Mouse (Mus musculus) cerebellum, postnatal 4 days (tissue): ENCODE data around the gene Ccl6.

ENCODE experiments used
- DNase-seq, 2 experiments: peaks; one replicate each; pipeline ENCODE4 v3.0.0; 2022; ENCODE audit warnings: low spot score in 2 of 2, mixed read lengths in 1 of 2

Ccl6 gene

DNA sequence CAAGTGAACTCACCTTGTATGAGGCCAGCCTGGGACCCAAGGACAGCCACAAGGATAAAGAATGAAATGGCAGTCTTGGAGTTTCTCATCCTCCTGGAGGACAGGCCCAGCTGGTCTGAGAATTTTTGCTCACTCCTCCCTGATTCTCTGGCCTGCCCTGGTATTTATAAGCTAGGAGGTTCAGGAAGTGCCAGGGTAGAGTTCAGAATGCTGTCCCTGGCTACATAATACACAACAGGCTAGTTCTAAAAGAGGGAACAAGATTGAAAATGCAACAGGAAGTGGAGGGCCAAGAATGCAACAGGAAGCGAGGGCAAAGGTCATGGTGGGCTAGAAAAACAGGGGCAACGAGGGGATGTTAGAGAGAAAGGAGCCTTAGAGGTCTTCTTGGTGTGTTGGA lies at the start of gene Ccl6:
Ccl6 (minus strand) TSS at position 235 of the 400 bp plus-strand sequence.
- DNase-seq, result no peak

- DNase-seq, result no peak
Observed at GRCm38 (mm10) chr11:83641216-83641615, 48.3 kb upstream of the Ccl6 start.

DNA sequence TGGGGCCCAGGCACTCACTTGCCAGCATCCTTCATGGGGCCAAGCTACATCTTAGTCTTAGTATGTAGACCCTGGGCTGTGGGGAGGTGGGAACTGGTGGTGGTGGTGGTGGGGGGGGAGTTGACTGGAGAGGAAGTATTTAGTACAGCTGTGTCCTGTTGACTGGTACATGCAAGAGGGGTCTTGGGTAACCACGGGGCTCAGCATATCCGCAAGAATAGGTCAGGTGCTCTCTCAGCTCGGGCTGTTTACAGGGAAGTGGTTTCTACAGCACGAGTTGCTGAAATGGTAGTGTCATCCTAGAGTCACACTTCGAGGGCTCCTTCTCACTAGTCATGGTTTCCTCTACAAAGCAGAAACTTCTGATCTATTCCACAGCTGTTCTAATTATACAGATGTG lies 47.3 kb upstream of the Ccl6 start:
- no peak for DNase-seq

DNA sequence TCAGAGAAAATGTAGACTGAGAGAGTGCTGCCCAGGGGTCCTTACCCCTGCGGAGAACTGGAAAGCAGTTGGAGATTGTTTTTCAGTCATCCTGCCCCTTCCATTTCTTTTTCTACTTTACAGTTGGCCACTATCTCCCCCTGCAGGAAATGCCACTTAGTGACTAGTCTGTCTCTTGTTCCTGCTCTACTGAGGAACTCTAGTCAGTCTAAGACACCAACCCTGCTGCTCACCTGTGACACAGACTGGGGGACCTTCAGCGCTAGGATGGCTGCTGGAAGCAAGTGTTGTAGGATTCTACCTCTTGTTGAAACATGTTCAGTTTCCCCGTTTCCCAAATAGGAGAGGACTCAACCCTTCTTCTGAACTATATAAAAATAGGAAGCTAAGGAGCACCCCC lies 46.6 kb upstream of the Ccl6 start:
- no peak for DNase-seq

DNA sequence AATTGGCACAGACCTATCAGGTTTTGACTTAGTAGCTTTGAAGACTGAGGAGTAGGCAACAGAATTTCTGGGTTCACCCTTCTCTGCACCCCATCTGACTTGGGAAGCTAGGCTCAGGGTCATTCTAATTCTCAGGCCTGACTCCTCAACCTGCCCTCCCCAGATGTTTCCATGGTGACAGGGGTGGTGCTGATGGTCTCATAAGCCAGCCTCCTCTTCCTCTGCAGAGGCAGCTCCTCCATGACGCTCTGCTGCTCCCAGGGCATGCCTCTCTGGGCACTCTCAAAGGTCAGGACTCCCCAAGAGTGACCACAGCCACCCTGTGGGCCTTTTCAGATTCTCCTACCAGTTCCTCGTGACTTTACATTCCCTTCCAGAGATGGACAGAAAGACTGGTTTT lies 46.0 kb upstream of the Ccl6 start:
- no peak for DNase-seq

DNA sequence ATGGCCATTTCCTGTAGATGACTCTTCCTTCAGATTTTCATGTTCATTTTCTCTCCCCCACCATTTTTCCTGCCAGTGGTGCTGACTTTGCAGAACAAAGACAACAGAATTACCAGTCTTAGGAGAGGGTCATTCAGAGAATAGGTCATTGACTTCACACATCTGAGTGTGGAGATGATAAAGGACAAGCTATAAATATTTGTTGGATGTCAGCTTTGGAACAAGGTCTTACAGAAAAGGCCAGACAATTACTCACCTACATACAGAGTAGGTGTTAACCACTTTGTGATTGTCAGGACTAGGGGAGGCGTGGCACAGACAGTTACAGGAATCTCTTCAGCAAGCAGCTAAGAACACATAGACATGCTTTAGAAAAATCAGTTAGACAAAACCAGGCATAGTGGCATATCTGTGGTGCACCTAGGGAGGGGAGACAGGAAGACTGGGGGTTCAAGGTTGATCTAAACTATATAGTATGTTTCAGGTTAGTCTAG lies 43.9 kb upstream of the Ccl6 start:
- DNase-seq, result no peak

- DNase-seq, result no peak
Observed at GRCm38 (mm10) chr11:83634898-83635297, 42.0 kb upstream of the Ccl6 start.

DNA sequence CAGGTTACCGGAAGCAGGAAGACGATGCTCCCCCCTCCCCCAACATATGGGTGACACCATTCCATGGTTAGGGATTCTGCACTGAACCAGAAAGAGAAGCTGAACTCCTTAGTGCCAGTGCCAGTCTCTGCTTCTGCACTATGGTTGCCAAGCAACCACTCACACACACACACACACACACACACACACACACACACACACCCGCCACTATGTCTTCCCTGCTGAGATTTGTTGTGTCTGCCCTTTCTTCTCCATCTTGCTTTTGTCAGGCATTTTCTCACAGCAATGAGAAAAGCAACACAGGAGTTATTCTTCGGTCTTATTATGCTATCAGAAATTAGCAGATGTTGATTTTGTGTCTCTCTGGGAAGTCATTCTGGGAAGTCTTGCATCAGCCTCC lies 41.5 kb upstream of the Ccl6 start:
- DNase-seq, result peak in 1 of 2 experiments; percentile 12

- DNase-seq, result peak in 1 of 2 experiments; percentile 9
Observed at GRCm38 (mm10) chr11:83632744-83633143, 39.9 kb upstream of the Ccl6 start.

DNA sequence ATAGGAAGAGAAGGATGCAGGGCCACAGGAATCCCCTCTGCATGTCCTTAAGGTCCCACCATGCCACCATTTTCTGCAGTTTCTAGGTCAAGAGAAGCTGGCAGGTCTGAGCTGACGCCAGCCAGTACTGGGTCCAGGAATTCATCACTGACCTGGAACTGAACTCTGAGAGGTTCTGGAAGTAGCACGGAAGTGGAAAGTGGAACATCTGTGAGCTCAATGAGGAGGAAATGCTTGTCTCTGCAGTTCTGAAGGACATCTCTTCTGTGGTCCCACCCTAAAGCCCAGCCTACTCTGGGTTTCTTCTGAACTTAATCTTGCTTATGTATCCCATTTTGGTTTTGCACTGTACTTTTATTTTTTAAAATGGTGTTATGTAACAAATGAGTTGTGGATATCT lies 38.2 kb upstream of the Ccl6 start:
- no peak for DNase-seq

DNA sequence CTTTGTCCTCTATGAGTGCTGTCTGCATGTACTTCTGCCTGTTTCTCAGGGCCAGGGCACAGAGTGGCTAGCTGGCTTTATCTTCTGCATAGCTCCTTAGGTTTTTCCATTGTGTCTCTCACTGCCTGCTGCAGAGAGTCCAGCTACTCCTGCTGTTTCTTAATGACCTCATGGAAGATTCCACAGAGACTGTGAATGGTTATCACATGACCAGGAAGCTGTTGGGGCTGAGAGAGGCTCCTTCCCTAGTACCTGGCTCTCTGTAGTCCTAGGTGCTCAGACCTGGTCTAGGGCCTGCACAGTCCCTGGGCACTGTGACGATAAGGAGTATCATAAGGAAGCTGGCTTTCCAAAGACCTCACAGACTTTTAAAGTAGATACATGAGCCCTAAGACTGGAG lies 37.7 kb upstream of the Ccl6 start:
- DNase-seq, result no peak

DNA sequence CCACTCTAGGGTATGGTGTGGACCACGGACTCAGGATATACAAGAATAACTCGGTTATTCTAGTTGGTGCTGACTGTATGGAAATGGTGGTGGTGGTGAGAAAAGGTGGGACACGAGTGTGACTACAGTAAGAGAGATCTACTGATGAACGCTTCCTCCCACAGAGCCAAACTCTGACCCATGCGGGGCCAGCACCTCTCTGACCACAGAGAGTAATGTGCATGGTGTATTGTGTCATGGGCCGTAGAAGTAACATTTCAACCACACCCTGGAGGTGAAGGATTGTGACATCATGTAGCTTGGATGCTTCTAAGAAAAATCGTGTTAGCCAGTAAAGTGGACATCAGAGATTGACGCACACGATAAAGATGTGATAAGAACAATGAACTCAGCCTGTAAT lies 35.9 kb upstream of the Ccl6 start:
- no peak for DNase-seq

GRCm38 (mm10) chr11:83623586-83623985 lies 30.7 kb upstream of the Ccl6 start:
- DNase-seq, result no peak

GRCm38 (mm10) chr11:83619037-83619436 lies 26.1 kb upstream of the Ccl6 start:
- DNase-seq, result no peak

- DNase-seq, result no peak
Observed at GRCm38 (mm10) chr11:83618238-83618637, 25.4 kb upstream of the Ccl6 start.

DNA sequence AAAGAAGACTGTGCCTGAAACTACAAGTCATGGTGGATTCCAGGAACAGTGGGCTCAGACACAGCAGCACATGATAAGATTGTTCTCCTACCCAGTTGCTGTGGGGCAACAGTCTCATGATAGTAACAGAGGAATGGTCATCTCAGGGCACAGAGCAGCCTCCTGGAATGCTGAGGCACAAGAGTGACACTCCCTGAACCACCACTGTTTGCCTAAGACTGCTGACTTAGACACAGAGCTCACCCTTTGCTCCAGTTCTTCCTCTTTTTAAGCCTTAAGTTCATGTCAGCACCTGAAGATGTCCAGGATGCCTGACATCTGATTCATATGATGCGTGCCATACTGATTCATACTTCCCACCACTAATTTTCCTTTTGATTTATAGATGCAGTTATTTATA lies 23.7 kb upstream of the Ccl6 start:
- DNase-seq, result no peak

GRCm38 (mm10) chr11:83610900-83611299 lies 18.0 kb upstream of the Ccl6 start:
- DNase-seq, result no peak

DNA sequence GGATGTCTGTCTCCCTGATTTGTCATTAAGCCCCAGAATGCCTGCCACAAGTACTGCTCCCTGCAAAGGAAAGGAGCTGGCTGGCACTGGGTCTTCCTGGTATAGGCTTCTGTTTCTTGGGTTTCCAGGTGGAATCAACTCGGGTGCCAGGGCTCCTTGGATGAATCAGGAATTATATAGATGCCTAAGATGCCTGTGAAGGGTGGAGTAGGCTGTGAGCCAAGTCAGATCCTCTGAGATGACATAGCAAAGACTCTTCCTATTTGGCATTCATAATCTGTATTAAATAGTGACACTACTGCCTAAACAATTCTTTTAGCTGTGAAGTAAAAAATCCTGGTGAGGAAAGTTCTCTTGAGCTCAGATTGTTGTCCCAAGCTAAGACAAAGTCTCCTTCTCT lies 13.5 kb upstream of the Ccl6 start:
- DNase-seq, result no peak

- no peak for DNase-seq
Observed at GRCm38 (mm10) chr11:83605535-83605934, 12.6 kb upstream of the Ccl6 start.

DNA sequence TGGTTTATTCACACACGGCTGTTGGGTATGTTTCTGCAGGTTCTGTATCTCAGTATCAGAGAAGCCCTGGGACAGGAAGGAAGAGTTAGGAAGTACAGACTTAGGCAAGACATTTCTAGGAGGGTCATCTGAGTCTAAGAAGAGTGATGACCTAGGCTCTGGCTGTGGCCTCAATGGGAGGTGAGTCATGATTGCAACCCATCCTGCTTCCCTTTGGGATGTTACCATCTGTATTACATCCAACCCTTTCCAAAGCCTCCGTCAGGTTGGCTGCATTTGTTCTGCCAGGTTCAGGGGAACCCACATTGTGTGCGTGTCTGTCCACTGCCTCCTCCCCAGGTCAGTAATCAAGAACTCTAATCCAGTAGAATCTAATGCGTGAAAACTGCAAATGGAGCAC lies 11.8 kb upstream of the Ccl6 start:
- no peak for DNase-seq

DNA sequence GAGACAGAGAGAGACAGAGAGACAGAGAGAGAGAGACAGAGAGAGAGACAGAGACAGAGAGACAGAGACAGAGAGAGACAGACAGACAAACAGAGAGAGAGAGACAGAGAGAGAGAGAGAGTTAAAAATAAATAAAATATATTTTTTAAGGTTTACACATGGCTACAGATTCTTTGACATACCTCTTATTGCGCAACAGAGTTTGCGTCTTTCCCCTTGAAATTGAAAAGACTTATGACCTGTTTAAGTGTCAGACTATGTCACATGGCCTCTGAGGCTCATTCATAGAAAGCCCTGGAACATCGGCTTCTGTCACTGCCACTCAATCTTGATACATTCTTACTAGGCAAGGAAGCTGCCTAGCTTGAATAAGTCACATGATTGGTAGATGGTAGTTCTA lies 10.5 kb upstream of the Ccl6 start:
- no peak for DNase-seq

GRCm38 (mm10) chr11:83600576-83600975 lies 7.7 kb upstream of the Ccl6 start:
- DNase-seq, result no peak

GRCm38 (mm10) chr11:83598991-83599390 lies 6.1 kb upstream of the Ccl6 start:
- DNase-seq, result no peak

DNA sequence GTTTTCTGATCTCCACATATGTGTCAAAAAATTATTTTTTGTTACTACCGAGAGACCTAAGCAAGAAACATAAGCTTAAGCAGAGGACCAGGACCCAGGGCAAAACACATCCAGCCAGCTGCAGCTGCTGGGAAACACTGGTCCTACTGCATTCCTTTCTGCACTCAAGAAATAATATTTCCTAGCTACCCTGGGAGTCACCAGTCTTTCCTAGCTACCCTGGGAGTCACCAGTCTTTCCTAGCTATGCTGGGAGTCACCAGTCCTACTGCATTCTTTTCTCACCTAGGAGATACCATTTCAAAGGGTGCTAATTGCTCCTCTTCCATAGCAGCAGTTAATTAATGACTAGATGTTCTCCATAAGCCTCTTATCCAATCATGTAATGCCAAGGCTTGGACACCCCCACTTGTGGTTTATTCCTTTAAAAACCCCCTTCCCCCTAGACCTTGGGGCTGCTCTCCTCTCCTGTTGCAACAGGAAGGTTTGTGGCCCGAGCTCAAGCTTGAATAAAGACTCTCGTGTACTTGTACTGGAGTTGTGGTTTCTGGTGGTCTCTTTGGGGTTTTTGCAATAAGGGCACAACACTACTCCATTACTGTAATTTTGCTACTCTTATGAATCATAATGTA lies 5.4 kb upstream of the Ccl6 start:
- DNase-seq, result no peak
